Mouse (Mus musculus): ENCODE data around the gene Ndufa4l2. TPM values are rescaled to one million over a fixed set of nuclear protein-coding genes. Genes with fewer than 3 reads are reported as not detected.

The Ndufa4l2 gene
- polyA plus RNA-seq (2017; shearing (Covaris generic)) = under 1 TPM in 1 of 2 experiments, not detected in 1; 0.41 TPM

DNA sequence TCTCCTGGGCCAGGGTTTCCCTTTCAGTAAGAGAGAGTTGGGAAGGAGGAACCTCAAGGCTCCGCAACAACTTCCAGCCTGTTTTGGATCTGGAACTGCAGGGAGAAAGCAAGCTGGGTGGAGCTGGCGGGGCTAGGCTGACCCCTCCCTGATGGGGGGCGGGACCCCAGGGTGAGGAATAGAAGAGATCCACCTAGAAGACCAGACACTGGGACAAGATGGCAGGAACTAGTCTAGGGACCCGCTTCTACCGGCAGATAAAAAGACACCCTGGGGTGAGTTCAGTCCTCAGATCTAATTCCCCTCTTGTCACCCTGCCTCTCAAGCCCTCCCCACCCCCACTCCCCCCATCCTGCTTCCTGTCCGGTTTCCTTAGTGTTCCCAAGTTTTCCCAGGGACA lies at the start of gene Ndufa4l2:
Gene Ndufa4l2, plus strand, starts transcription at position 204 of the 400 bp plus-strand sequence.

GRCm38 (mm10) chr10:127500894-127501893 lies 13.6 kb upstream of the Ndufa4l2 start, which contains the start of gene Stac3:
Gene Stac3, plus strand, starts transcription at chr10:127501686.

GRCm38 (mm10) chr10:127522088-127522581 lies 7.4 kb downstream of the Ndufa4l2 start, which contains the start of gene Shmt2:
Gene Shmt2, minus strand, starts transcription at chr10:127522444.

GRCm38 (mm10) chr10:127534036-127534928 lies 19.5 kb downstream of the Ndufa4l2 start, which contains the start of gene Nxph4:
Gene Nxph4, minus strand, starts transcription at chr10:127534559.

Other genes starting within 250 kb of the Ndufa4l2 start
- gene Dctn2, start 248.6 kb upstream of the Ndufa4l2 start, polyA plus RNA-seq (2017; shearing (Covaris generic)) = 100 to 1,000 TPM; 105 to 114 TPM
- 10 to 100 TPM; 11.3 to 15.3 TPM for gene Mbd6, start 225.9 kb upstream of the Ndufa4l2 start, polyA plus RNA-seq (2017; shearing (Covaris generic))
- 10 to 100 TPM; 57.3 to 63.3 TPM for gene Mars, start 203.2 kb upstream of the Ndufa4l2 start, polyA plus RNA-seq (2017; shearing (Covaris generic))
- gene Arhgap9, start 193.0 kb upstream of the Ndufa4l2 start, polyA plus RNA-seq (2017; shearing (Covaris generic)) = 100 to 1,000 TPM; 362 to 364 TPM
- gene Gli1, start 173.0 kb upstream of the Ndufa4l2 start, polyA plus RNA-seq (2017; shearing (Covaris generic)) = 1 to 10 TPM in 1 of 2 experiments, under 1 TPM in 1; 0.57 to 1.0 TPM
- not detected for gene Inhbe, start 160.6 kb upstream of the Ndufa4l2 start, polyA plus RNA-seq (2017; shearing (Covaris generic))
- not detected for gene Inhbc, start 144.5 kb upstream of the Ndufa4l2 start, polyA plus RNA-seq (2017; shearing (Covaris generic))
- 10 to 100 TPM; 30.9 to 32.7 TPM for gene R3hdm2, start 134.6 kb upstream of the Ndufa4l2 start, polyA plus RNA-seq (2017; shearing (Covaris generic))
- gene Stac3, start 13.3 kb upstream of the Ndufa4l2 start, polyA plus RNA-seq (2017; shearing (Covaris generic)) = under 1 TPM in 1 of 2 experiments, not detected in 1; 0.11 TPM
- 10 to 100 TPM; 62.8 to 70.2 TPM for gene Shmt2, start 7.5 kb downstream of the Ndufa4l2 start, polyA plus RNA-seq (2017; shearing (Covaris generic))
- not detected for gene Nxph4, start 19.6 kb downstream of the Ndufa4l2 start, polyA plus RNA-seq (2017; shearing (Covaris generic))
- gene Lrp1, start 106.2 kb downstream of the Ndufa4l2 start, polyA plus RNA-seq (2017; shearing (Covaris generic)) = 1 to 10 TPM in 1 of 2 experiments, under 1 TPM in 1; 0.76 to 2.4 TPM
- 100 to 1,000 TPM; 127 to 180 TPM for gene Stat6, start 128.0 kb downstream of the Ndufa4l2 start, polyA plus RNA-seq (2017; shearing (Covaris generic))
- 1 to 10 TPM; 5.5 to 6.7 TPM for gene Nemp1, start 151.9 kb downstream of the Ndufa4l2 start, polyA plus RNA-seq (2017; shearing (Covaris generic))
- 10 to 100 TPM; 31.4 to 62.9 TPM for gene Nab2, start 153.6 kb downstream of the Ndufa4l2 start, polyA plus RNA-seq (2017; shearing (Covaris generic))
- not detected for gene Myo1a, start 190.2 kb downstream of the Ndufa4l2 start, polyA plus RNA-seq (2017; shearing (Covaris generic))
- not detected for gene Tac2, start 209.5 kb downstream of the Ndufa4l2 start, polyA plus RNA-seq (2017; shearing (Covaris generic))
- under 1 TPM; 0.17 to 0.36 TPM for gene Zbtb39, start 224.6 kb downstream of the Ndufa4l2 start, polyA plus RNA-seq (2017; shearing (Covaris generic))
- gene Gpr182, start 236.8 kb downstream of the Ndufa4l2 start, polyA plus RNA-seq (2017; shearing (Covaris generic)) = under 1 TPM in 1 of 2 experiments, not detected in 1; 0.34 TPM
- under 1 TPM; 0.11 to 0.21 TPM for gene Rdh1, start 244.8 kb downstream of the Ndufa4l2 start, polyA plus RNA-seq (2017; shearing (Covaris generic))
- 1 to 10 TPM in 1 of 2 experiments, not detected in 1; 1.4 TPM for gene Rdh16f1, start 244.8 kb downstream of the Ndufa4l2 start, polyA plus RNA-seq (2017; shearing (Covaris generic))